Mouse (Mus musculus): ENCODE results near the gene Oaz3.

Oaz3 gene

DNA sequence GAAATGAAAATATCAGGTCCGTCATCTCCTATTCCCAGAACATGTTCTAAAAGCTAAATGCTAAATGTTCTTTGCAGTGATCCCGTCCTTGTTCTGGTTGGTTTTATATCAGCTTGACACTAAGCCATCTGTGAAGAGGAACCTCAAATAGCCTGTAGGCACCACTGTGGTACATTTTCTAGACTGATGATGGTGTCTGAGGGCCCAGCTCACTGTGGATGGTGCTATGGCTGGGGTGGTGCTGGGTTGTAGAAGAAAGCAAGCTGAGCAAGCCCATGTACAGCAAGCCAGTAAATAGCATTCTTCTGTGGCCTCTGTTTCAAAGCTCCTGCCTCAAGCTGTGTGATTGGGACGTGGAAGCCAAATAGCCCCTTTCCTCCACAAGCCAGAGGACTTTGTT lies 13.3 kb upstream of the Oaz3 start:
- no peak for DNase-seq (ENCODE audit: low spot score in 2 of 2)

- peak; percentile 69 to 82 for DNase-seq (ENCODE audit: low spot score in 2 of 2)
Measured at GRCm38 (mm10) chr3:94456529-94457000, 12.8 kb upstream of the Oaz3 start.

DNA sequence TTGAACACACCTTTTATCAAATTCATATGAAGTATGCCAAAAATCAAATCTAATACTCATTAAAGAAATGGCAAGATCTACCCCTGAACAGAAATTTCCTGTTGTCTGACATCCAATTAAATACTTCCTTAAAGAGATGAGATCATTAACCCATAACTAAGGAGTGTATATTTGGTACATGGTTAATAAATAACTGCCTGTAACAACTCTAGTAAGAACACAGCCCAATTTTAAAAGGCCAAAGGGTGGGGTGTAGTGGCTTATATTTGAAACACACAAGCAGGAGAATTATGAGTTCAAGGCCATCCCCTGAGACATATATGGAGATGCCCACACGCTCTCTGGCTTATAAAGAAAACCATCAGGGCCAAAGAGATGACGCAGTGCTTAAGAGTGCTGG lies 5.7 kb upstream of the Oaz3 start:
- no peak for DNase-seq (ENCODE audit: low spot score in 2 of 2)

- peak; percentile 88 to 91 for DNase-seq (ENCODE audit: low spot score in 2 of 2)
Measured at GRCm38 (mm10) chr3:94442951-94443596, 641 bp downstream of the Oaz3 start, which contains the start of gene Mrpl9. Mrpl9 (plus strand) TSS chr3:94443318.

DNA sequence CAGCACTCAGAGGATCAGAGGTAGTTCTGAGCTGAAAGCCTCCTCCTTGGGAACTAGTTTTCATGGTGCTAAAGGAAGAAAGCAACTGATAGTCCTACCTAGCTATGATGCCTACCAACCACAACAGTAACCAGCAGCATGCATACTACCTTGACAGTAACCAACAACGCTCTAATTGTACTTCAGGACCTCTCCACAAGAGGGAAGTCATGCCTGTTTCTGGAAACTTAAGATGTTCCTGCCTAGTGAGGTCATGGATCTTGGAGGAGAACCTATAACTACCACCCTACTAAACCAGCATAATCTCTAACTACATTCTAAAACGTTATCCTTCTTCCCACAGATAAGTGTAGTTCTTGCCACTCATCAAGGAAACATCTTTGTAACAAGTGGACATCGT lies 2.5 kb downstream of the Oaz3 start:
- DNase-seq (ENCODE audit: low spot score in 2 of 2): no peak

DNA sequence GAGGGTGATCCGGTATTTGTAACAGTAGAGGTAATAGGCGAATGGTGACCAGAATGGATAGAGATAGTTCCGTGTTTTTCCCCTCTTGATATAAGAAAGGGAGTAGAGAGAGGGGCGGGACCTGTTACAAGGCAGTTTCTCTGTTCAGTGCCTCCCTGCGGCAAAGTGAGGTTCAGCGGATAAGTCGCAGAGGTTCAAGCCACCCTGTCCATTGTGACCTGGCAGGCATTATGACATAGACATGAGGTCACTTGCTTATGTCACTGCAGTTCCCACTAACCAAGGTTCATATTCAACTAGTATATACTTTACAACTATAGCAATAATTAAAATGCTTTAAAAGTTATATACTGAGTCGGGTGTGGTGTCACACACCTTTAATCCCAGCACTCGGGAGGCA lies 7.3 kb downstream of the Oaz3 start:
- no peak for DNase-seq (ENCODE audit: low spot score in 2 of 2)

DNA sequence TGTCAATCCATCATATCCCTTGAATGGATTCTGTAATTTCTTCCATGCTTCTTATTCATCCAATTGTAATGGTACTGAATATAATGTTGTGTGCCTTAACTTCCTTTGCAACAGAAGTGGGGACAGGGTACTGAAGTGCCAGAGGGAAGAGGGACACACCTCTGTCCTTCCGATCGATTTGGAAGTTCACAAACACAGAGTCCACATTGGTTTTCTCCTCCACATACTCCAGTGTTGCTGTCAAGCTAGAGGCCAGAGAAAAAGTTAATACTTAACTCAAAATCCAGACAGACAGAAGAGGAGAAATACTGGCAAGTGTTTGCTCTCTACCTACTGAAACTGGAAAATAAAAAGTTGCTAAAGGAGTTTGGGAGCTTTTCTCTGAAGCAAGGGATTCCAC lies 9.4 kb downstream of the Oaz3 start:
- DNase-seq (ENCODE audit: low spot score in 2 of 2): no peak

- DNase-seq (ENCODE audit: low spot score in 2 of 2): no peak
Measured at GRCm38 (mm10) chr3:94430980-94431379, 12.7 kb downstream of the Oaz3 start.

- peak; percentile 98 for DNase-seq (ENCODE audit: low spot score in 2 of 2)
Measured at GRCm38 (mm10) chr3:94413031-94413679, 30.6 kb downstream of the Oaz3 start, which contains the start of gene Tdrkh. Tdrkh (plus strand) TSS chr3:94413273.

DNA sequence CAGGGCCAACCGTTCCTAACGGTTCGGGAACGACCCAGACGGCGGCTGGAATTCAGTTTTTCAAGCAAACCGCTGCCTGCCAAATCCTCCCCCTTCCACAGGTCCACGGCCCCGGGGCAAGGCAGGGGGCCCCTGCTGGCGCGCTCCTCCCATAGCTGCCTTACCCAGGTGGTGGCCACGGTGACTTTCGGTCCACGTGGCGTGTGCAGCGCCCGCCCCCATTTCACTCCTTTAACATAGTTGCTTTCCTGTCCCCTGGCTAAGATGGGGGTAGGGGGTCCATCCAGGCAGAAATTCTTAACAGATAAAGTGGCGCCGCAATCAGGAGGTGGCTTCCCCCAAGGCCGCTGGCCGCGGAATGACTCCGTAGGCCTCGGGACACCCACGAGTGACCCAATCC lies 31.2 kb downstream of the Oaz3 start:
- no peak for DNase-seq (ENCODE audit: low spot score in 2 of 2)

DNA sequence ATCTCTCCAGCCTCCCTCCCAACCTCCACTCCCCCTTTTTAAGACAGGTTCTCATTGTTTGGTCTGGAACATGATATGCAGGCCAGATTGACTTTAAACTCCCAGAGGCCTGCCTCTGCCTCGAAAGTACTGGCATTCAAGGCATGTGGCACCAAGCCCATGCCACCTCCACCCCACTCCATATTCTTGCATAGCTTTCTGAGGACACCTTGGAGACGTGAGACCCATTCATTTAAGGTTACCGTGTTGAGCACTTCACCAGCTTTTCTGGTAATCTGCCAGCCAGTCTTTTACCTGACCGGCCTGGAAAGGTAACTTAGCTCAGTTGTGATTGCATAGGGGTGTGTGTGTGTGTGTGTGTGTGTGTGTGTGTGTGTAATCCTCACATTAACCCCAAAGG lies 38.2 kb downstream of the Oaz3 start:
- no peak for DNase-seq (ENCODE audit: low spot score in 2 of 2)

DNA sequence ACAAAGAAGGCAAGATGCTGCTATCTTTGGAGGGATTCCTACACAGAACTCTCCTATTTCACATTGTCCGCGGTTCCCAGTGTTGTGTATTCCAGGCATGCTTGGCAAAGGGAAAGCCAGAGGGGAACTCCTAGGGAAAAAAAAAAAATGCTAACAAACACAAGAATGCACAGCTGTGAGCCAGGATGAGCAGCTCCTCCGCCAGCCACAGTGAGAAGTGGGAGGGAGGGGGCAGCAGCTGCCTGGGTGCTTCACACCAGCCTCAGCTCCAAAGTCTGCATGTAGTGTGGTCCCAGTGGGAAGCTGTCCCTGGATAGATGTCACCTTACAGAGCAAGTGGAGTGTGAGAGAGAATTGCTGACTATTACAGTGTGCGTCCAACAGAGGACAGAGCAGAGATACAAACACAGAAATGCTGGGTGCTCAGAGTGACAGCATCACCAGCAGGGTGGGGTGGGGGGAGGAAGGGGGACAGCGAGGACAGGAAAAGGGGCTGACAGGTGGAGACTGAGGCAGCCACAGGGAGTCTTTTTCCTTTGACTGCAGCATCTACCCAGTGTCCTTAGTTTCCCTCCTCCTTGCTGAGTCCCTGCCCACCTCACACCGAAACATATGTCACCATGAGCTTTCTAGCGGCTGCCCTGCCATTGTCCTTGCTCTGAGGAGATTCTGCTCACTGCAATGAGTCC lies 39.2 kb downstream of the Oaz3 start:
- DNase-seq (ENCODE audit: low spot score in 2 of 2): no peak

- no peak for DNase-seq (ENCODE audit: low spot score in 2 of 2)
Measured at GRCm38 (mm10) chr3:94402451-94402850, 41.3 kb downstream of the Oaz3 start.

DNA sequence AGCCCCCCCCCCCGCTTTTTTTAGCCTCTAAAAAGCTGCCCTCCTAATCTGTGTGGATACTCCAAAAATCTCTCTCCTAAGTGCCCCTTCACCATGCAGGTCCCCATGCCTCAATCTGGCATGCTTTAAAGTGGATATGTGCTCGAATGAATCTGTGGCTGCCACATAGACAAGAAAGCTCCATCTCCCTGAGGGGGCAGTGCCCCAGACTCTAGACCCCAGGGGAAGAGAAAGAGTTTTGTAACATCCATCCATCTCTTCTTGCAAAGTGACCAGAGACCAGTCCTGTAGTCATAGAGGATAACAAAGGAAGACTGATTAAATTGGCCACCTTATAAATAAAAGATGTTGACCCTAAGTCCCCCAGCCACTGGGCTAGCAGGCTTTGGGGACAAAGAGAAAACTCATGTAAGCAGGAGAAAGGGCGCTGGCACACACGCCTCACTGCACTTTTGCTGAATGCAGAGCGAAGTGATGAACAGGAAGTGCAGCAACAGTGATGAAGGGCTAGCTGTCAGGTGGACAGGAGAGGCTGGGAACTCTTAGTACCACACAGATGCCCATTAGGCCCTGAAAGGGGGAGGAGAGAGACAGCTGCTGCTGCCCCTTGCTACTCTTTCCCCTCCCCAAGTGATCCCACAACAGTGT lies 43.9 kb downstream of the Oaz3 start:
- DNase-seq (ENCODE audit: low spot score in 2 of 2): no peak

DNA sequence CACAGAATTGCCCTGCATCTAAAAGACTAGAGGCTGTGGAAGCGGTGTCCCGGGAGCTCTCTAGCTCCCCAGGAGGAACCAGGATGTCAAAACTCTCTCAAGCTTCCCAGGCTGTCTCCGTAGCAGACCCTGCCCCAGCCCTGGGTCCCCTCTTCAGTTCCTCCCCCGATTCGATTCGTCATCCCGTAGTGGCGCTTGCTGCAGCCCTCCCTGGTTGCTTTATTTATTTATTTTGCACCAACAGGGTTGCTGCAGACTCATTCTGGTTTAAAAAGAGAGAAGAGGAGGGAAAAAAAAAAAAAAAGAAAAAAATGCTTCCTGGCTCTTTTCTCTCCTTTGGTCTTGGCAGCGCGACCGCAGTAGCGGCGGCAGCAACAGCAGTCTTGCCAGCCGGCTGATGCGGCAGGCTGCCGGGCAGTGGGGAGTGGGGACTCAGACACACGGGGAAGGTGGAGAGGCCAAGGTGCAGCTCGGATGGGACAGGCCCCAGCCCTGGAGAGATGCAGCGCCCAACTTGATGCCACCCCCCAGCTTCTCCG lies 44.7 kb downstream of the Oaz3 start:
- no peak for DNase-seq (ENCODE audit: low spot score in 2 of 2)

GRCm38 (mm10) chr3:94398217-94398616 lies 45.5 kb downstream of the Oaz3 start, which contains the start of gene Lingo4:
Lingo4 (plus strand) TSS chr3:94398517.
- no peak for DNase-seq (ENCODE audit: low spot score in 2 of 2)

- no peak for DNase-seq (ENCODE audit: low spot score in 2 of 2)
Measured at GRCm38 (mm10) chr3:94396851-94397250, 46.9 kb downstream of the Oaz3 start.

DNA sequence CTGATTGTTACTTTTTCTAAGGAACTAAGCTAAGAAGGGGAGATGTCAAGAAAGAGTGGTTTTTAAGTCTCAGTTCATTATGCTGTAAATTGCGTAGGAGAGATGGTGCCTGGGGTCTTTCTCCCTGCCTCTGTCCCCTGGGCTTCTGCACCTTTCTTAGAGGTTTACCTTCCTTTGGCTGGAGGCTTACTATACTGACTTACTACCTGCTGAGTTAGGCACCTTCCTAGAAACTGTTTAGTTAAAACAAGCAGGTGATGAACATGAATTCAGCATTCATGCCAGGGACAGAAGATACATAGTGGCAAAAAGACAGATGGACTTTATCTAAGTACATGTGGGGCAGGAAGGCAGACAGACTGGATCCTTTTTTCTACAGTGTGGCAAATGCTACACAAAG lies 47.4 kb downstream of the Oaz3 start:
- DNase-seq (ENCODE audit: low spot score in 2 of 2): no peak

- no peak for DNase-seq (ENCODE audit: low spot score in 2 of 2)
Measured at GRCm38 (mm10) chr3:94393049-94393448, 50.7 kb downstream of the Oaz3 start.

DNA sequence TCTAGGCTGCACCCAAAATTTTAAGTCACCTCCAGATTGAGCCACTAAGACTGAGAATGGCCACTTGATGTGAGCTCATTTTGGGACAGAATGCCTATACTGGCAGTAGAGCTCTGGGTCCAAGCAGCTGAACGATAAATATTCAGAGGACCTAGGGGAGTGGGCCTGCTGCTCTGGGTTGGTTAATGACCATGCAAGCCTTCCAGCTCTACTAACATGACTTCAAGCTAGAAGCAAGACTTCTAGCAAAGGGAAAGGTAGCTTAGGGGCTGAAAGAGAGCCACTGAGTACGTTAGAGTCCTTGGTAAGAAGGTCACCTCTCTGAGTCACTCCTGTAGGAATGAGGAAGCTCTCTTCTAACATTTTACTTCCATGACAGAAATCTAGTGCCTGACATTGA lies 51.6 kb downstream of the Oaz3 start:
- DNase-seq (ENCODE audit: low spot score in 2 of 2): no peak

DNA sequence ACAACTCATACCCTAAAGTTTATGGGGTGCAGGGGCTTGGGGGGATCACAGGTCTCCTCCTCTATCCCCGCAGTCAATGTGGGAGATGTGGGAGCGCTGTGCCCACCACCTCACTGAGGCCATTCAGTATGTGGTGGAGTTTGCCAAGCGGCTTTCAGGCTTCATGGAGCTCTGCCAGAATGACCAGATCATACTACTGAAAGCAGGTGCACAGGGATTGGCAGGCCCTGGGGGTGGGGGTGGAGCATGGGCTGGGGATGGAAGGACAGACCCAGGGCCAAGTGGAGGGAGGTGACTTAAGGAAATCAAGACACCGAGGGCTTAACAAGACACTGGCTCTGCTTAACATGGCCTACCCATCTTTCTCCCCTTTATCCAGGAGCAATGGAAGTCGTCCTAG lies 52.7 kb downstream of the Oaz3 start:
- DNase-seq (ENCODE audit: low spot score in 2 of 2): no peak

DNA sequence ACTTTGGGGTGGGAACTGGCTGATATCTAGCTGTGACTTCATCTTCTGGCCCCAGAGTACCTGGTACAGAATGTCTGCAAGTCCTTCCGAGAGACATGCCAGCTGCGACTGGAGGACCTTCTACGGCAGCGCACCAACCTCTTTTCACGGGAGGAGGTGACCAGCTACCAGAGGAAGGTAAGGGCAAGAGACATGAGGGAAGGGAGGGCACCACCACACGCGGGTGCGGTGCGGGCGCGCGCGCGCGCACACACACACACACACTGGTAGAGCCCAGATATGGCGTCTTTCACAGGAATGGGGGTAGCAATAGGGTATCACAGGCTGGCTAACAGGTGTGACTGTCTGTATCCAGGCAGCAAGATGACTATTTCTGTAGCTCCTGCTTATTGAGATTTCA lies 54.3 kb downstream of the Oaz3 start:
- no peak for DNase-seq (ENCODE audit: low spot score in 2 of 2)

Measured in frontal cortex, postnatal 14 days (tissue).